Mouse (Mus musculus): Measurements from ENCODE around the gene Ppp1r35.

The Ppp1r35 gene

GRCm38 (mm10) chr5:137751988-137752387 lies 26.7 kb upstream of the Ppp1r35 start:
- no peak for DNase-seq

GRCm38 (mm10) chr5:137753111-137753832 lies 25.4 kb upstream of the Ppp1r35 start:
- no peak for DNase-seq

GRCm38 (mm10) chr5:137755425-137755824 lies 23.2 kb upstream of the Ppp1r35 start:
- DNase-seq = no peak

- no peak for DNase-seq
These were observed 22.5 kb upstream of the Ppp1r35 start for GRCm38 (mm10) chr5:137756106-137756505.

GRCm38 (mm10) chr5:137756882-137757661 lies 21.6 kb upstream of the Ppp1r35 start:
- peak; percentile 91 to 93 for DNase-seq

- DNase-seq = no peak
These were observed 20.8 kb upstream of the Ppp1r35 start for GRCm38 (mm10) chr5:137757887-137758286.

- no peak for DNase-seq
These were observed 19.6 kb upstream of the Ppp1r35 start for GRCm38 (mm10) chr5:137758921-137759534.

- DNase-seq = peak; percentile 92 to 93
These were observed 18.7 kb upstream of the Ppp1r35 start for GRCm38 (mm10) chr5:137759971-137760412.

GRCm38 (mm10) chr5:137764609-137765340 lies 13.9 kb upstream of the Ppp1r35 start:
- no peak for DNase-seq

- DNase-seq = peak; percentile 61 to 65
These were observed 12.4 kb upstream of the Ppp1r35 start for GRCm38 (mm10) chr5:137766270-137766669.

GRCm38 (mm10) chr5:137768475-137768874 lies 10.2 kb upstream of the Ppp1r35 start:
- no peak for DNase-seq

- DNase-seq = peak; percentile 64 to 69
These were observed 7.9 kb upstream of the Ppp1r35 start for GRCm38 (mm10) chr5:137770709-137771108.

GRCm38 (mm10) chr5:137772755-137773154 lies 5.9 kb upstream of the Ppp1r35 start:
- DNase-seq = no peak

- DNase-seq = no peak
These were observed 2.9 kb upstream of the Ppp1r35 start for GRCm38 (mm10) chr5:137775587-137776290.

- peak; percentile 54 to 57 for DNase-seq
These were observed 2.2 kb upstream of the Ppp1r35 start for GRCm38 (mm10) chr5:137776408-137776918.

GRCm38 (mm10) chr5:137777267-137777845 lies 1.3 kb upstream of the Ppp1r35 start:
- no peak for DNase-seq

GRCm38 (mm10) chr5:137779053-137779933 lies 644 bp downstream of the Ppp1r35 start:
- DNase-seq = peak; percentile 39 to 41

- no peak for DNase-seq
These were observed 3.0 kb downstream of the Ppp1r35 start for GRCm38 (mm10) chr5:137781661-137782060.

GRCm38 (mm10) chr5:137782776-137783522 lies 4.3 kb downstream of the Ppp1r35 start:
- no peak for DNase-seq

Data from B cell, adult 2 months (primary cell).